Mouse (Mus musculus) midbrain, embryonic 16.5 days (tissue): ENCODE data around the gene Ubxn11. TPM values are rescaled to one million over a fixed set of nuclear protein-coding genes. Genes with fewer than 3 reads are reported as not detected.
"Not testable (repeated sequence)": the region's sequence is repeated elsewhere in the genome, so short reads cannot be mapped to it uniquely, and the experiment has no call there.

Source experiments
- ATAC-seq: fragments of 200-750 bp; cut with Nextera tagmentation; 2 replicates; pipeline ENCODE4 v1.8.0; 2017; ENCODE audit warnings: moderate TSS enrichment
- H3K27ac ChIP-seq: fragments of 300-500 bp; sonication (generic); 2 replicates; pipeline ENCODE4 v1.5.1; 2014; ENCODE audit warnings: mild to moderate bottlenecking, low read length, mixed read lengths
- H3K27me3 ChIP-seq: fragments of 300-500 bp; sonication (generic); 2 replicates; pipeline ENCODE4 v1.6.1; 2014; ENCODE audit warnings: low read depth, low read length, mixed read lengths; ENCODE audit not compliant: control insufficient read depth, insufficient read depth
- H3K36me3 ChIP-seq: fragments of 300-500 bp; sonication (generic); 2 replicates; pipeline ENCODE4 v1.6.1; 2014; ENCODE audit warnings: mild to moderate bottlenecking, low read length, moderate library complexity, mixed read lengths; ENCODE audit not compliant: control insufficient read depth, insufficient read depth
- H3K4me1 ChIP-seq: fragments of 300-500 bp; sonication (generic); 2 replicates; pipeline ENCODE4 v1.6.1; 2014; ENCODE audit warnings: mild to moderate bottlenecking, low read length, mixed read lengths; ENCODE audit not compliant: control insufficient read depth, insufficient read depth
- H3K4me2 ChIP-seq: fragments of 300-500 bp; sonication (generic); 2 replicates; pipeline ENCODE4 v1.6.1; 2014; ENCODE audit warnings: mild to moderate bottlenecking, low read length, mixed read lengths
- H3K4me3 ChIP-seq: fragments of 300-500 bp; sonication (generic); 2 replicates; pipeline ENCODE4 v1.5.1; 2014; ENCODE audit warnings: low read depth, mild to moderate bottlenecking, low read length, moderate library complexity, mixed read lengths
- H3K9ac ChIP-seq: fragments of 300-500 bp; sonication (generic); 2 replicates; pipeline ENCODE4 v1.6.1; 2014; ENCODE audit warnings: low read depth, low read length, mixed read lengths
- H3K9me3 ChIP-seq: fragments of 300-500 bp; sonication (generic); replicated peaks from 2 replicates; pipeline ENCODE4 v1.6.1; 2014; ENCODE audit warnings: mild to moderate bottlenecking, low read length, mixed read lengths; ENCODE audit not compliant: control insufficient read depth, poor library complexity, severe bottlenecking
- WGBS: fragments of 180-500 bp; shearing (Covaris S2); extraction: QIAGEN DNeasy Blood & Tissue Kit; methylation state at CpG from one replicate; pipeline ENCODE4 v1.1.7; 2014; 5-methylcytosine and 5-hydroxymethylcytosine counted together
- polyA plus RNA-seq: library from polyadenylated mRNA; unstranded; fragments of >200 nt; fragmentation: Nextera tagmentation; extraction: Ambion mirVana; gene quantifications from 2 replicates; pipeline ENCODE4 v1.2.1, GENCODE M21; 2015

Gene Ubxn11
- polyA plus RNA-seq, 1 experiment from 2014 or later: 18.4 TPM

DNA sequence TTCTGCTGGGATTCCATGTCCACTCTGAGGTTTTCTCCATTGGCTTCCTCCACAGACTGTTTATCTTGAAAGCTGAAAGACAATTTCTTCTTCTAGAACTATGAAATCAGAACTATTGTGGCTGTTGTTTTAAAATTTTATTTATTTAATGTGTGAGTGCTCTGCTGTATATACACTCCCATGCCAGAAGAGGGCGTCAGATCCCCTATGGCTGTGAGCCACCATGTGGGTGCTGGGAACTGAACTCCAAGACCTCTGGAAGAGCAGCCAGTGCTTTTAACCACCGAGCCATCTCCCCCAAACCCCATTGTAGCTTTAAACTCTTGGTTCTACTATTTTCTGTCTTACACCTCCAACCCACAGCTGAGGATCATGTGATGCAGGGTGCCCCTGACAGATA is 36.5 kb downstream of the Ubxn11 start:
- no peak overlapping the region for H3K27ac ChIP-seq
- 80% methylated on average over 2 of the region's 2 CpGs for WGBS
- no peaks in the 10 kb centered on the region for H3K27me3 ChIP-seq
- H3K4me2 ChIP-seq: no peak overlapping the region
- H3K4me3 ChIP-seq: no peak overlapping the region
- ATAC-seq: no peak
- H3K9ac ChIP-seq: no peak overlapping the region
- no peaks in the 10 kb centered on the region for H3K9me3 ChIP-seq
- H3K36me3 ChIP-seq: peaks cover 4% of the 10 kb centered on the region; the same call in 1 of the 2 replicates
- H3K4me1 ChIP-seq: no peaks in the 10 kb centered on the region

DNA sequence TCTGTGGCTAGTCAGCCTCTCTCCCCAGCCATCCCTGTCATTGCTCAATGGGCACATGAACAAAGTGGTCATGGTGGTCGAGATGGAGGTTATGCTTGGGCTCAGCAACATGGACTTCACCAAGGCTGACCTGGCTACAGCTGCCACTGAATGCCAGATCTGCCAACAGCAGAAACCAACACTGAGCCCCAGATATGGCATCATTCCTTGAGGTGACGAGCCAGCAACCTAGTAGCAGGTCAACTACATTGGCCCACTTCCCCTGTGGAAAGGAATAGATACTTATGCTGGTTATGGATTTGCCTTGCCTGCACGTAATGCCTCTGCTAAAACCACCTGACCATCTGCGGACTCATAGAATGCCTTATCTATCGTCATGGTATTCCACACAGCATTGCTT is 41.9 kb downstream of the Ubxn11 start:
- WGBS: 97% methylated on average over 5 of the region's 5 CpGs
- H3K27me3 ChIP-seq: not testable (repeated sequence)

DNA sequence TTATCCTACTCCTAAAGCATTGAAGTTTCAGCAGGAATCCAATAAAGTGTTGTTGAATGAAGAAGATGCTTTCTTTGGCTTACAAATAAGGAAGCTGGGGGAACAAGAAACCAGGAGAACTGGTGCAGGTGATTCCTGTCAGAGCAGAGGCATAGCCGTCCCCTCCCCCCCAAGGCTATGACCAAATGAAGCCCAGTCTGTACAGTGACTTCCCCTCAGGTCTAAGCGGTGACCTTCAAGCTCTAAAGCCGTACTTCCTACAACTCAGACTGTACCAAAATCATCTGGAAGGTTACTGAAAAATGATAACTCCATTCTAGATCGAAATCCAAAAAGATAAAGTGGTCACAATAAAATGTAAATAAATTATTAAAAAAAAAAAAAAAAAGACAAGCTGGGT is 47.0 kb downstream of the Ubxn11 start:
- no peaks in the 10 kb centered on the region for H3K9me3 ChIP-seq
- 97% methylated on average over 4 of the region's 4 CpGs for WGBS
- no peak overlapping the region for H3K4me3 ChIP-seq
- H3K36me3 ChIP-seq: peaks cover 21% of the 10 kb centered on the region
- H3K27me3 ChIP-seq: no peaks in the 10 kb centered on the region
- ATAC-seq: no peak
- no peak overlapping the region for H3K9ac ChIP-seq
- no peak overlapping the region for H3K27ac ChIP-seq
- no peaks in the 10 kb centered on the region for H3K4me1 ChIP-seq
- no peak overlapping the region for H3K4me2 ChIP-seq

More for the DNA sequence above, 41.9 kb downstream of the Ubxn11 start:
- H3K4me3 ChIP-seq, H3K4me2 ChIP-seq, H3K27ac ChIP-seq, H3K9me3 ChIP-seq, H3K9ac ChIP-seq, ATAC-seq, H3K36me3 ChIP-seq, H3K4me1 ChIP-seq: not testable (repeated sequence)

DNA sequence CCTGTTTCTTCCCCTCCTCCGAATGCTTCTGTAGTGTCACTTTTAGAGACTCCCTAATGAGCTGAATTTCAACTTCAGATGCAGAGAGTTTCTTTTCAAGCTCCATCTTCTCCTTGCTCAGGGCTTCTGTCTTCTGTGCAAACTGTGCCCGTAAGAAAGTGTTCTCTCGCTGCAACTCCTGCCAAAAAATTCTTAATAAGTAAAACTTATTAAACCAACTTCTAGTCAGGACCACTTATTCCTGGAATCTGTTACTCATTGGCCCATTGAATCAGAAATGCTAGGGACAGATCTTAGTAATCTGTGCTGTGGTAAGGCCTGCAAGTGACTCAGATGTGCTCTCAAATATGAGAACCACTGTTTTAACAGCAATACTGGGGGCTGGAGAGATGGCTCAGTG is 49.7 kb downstream of the Ubxn11 start:
- Histone ChIP-seq H3K4me2 (no peak overlapping the region), H3K4me3 (no peak overlapping the region), H3K9ac (no peak overlapping the region), H3K9me3 (no peaks in the 10 kb centered on the region), H3K27me3 (no peaks in the 10 kb centered on the region), H3K4me1 (no peaks in the 10 kb centered on the region), H3K36me3 (peaks cover 18% of the 10 kb centered on the region), H3K27ac (no peak overlapping the region)
- ATAC-seq: no peak
- 96% methylated on average over 3 of the region's 3 CpGs for WGBS

DNA sequence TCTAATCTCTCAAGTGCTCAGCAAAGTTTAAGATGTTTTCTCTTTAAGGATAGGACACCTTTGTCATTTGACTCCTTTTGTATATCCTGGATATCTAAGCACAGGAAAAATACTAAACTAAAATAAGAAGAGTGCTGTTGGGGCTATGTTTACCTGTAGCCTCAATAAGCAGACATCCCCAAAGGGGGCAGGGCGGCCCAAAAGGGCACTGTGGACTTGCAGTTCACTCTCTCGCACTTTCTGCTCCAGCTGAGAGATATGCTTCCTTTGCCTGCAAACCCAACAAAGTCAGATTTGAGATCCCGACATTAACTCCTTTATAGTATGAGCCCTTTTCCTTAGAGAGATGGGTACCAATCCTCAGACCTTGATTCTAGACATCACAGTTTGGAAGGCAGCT is 51.3 kb downstream of the Ubxn11 start:
- 94% methylated on average over 3 of the region's 3 CpGs for WGBS
- H3K4me2 ChIP-seq: no peak overlapping the region
- no peak for ATAC-seq
- no peaks in the 10 kb centered on the region for H3K27me3 ChIP-seq
- H3K9ac ChIP-seq: no peak overlapping the region
- peaks cover 14% of the 10 kb centered on the region for H3K36me3 ChIP-seq
- no peak overlapping the region for H3K27ac ChIP-seq
- no peaks in the 10 kb centered on the region for H3K4me1 ChIP-seq
- H3K9me3 ChIP-seq: no peaks in the 10 kb centered on the region
- H3K4me3 ChIP-seq: no peak overlapping the region

DNA sequence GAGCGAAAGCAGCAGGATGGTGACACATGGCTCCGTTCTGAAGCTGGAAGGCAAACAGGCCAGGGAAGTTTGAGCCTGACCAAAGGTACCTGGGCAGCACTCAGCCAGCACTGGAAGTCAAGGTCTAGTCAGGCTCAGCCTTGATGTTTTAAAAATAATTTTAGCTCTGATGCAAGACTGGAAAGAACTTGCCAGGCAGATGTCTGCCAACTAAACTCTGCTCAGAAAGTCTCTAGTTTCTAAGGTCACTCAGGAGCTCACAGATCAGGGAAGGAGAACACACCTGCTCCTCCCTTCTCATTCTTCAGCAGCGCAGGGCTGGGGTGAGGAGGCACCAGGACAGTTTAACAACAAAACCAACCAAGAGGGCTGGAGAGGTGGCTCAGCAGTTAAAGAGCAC is 52.0 kb downstream of the Ubxn11 start:
- Histone ChIP-seq H3K27me3 (no peaks in the 10 kb centered on the region), H3K4me1 (no peaks in the 10 kb centered on the region; the same call in 1 of the 2 replicates), H3K4me2 (no peak overlapping the region), H3K9me3 (no peaks in the 10 kb centered on the region), H3K27ac (no peak overlapping the region), H3K9ac (no peak overlapping the region), H3K36me3 (peaks cover 12% of the 10 kb centered on the region), H3K4me3 (no peak overlapping the region)
- 96% methylated on average over 3 of the region's 3 CpGs for WGBS
- no peak for ATAC-seq

DNA sequence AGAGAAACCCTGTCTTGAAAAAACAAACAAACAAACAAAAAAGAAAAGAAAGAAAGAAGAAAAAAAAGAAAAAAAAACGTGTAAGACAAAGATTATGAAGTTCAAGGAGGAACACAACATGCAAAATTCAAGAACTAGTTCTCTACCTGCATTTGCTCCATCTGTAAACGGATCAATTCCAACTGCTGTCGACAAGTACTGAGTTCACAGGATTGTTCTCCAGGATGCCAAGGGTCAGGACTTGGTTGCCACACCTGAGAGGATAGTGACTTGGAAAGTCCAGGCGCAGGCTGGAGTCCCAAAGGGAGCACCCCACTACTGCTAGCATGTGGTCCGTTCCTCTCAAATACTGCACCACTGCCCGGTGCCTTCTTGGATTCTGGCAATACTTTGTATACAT is 53.2 kb downstream of the Ubxn11 start:
- Histone ChIP-seq H3K9ac (no peak overlapping the region), H3K4me1 (no peaks in the 10 kb centered on the region; the same call in 1 of the 2 replicates), H3K4me2 (no peak overlapping the region), H3K27me3 (no peaks in the 10 kb centered on the region), H3K9me3 (no peaks in the 10 kb centered on the region), H3K27ac (no peak overlapping the region), H3K36me3 (peaks cover 12% of the 10 kb centered on the region), H3K4me3 (no peak overlapping the region)
- WGBS: 96% methylated on average over 6 of the region's 6 CpGs
- no peak for ATAC-seq

DNA sequence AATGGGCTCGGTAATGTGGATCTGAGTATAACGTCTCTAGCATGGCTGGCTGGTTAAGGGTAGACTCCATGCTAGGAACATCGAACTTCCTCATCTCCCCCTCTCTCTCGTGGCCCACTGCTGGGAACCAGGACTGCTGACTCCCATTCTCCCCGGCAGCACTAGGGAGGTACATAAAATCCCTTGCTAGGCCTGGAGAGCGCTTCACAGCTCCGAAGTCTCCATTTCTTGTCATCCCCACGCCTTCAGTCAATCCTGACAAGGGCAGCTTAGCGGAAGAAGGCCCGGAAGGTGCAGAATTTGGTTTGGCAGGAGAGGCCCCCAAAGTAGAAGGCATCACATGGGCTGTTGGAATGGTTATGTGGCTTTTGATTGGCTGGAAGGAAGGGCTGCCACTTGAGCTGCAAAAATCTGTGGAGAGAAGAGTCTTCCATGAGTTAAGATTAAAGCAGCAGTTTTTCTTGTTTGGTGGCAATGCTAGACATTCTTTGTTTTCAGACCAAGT is 53.6 kb downstream of the Ubxn11 start:
- H3K9ac ChIP-seq: no peak overlapping the region
- no peaks in the 10 kb centered on the region for H3K9me3 ChIP-seq
- H3K27ac ChIP-seq: no peak overlapping the region
- no peaks in the 10 kb centered on the region; the same call in 1 of the 2 replicates for H3K4me1 ChIP-seq
- H3K4me2 ChIP-seq: no peak overlapping the region
- H3K4me3 ChIP-seq: no peak overlapping the region
- no peak for ATAC-seq
- no peaks in the 10 kb centered on the region for H3K27me3 ChIP-seq
- WGBS: 96% methylated on average over 10 of the region's 10 CpGs
- H3K36me3 ChIP-seq: peaks cover 12% of the 10 kb centered on the region

DNA sequence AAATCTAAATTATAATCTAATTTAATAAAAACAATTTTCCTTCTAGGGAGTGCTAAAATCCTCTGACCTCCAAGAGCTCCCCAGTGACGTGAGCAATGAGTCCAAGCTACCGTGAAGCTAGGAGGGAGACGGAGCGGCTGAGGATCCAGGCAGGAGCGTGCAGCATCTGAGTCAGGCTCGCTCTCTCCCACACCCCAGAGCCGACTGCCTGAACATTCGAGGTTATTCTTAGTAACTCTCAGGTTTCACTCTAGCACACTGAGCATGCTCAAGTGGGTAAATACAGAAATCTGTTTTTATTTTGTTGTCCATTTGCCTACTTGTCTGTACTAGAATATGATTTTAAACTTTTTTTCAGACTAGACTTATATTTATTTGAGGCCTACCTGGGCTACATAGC is 54.4 kb downstream of the Ubxn11 start:
- no peak for ATAC-seq
- Histone ChIP-seq H3K4me1 (no peaks in the 10 kb centered on the region; the same call in 1 of the 2 replicates), H3K27me3 (no peaks in the 10 kb centered on the region), H3K36me3 (peaks cover 9% of the 10 kb centered on the region), H3K9me3 (no peaks in the 10 kb centered on the region), H3K27ac (no peak overlapping the region), H3K4me2 (no peak overlapping the region), H3K4me3 (no peak overlapping the region), H3K9ac (no peak overlapping the region)
- 78% methylated on average over 8 of the region's 8 CpGs for WGBS
